ENCODE assay signal across 8 mouse cellular contexts in genomic region chr2:33215700-33216509, GRCm38 (mm10). TPM values are rescaled to one million over a fixed set of nuclear protein-coding genes. Genes with fewer than 3 reads are reported as not detected.
DNase-seq lines count a peak whose midpoint lies in the region; ATAC-seq and TF ChIP-seq lines count a peak whose summit lies in the region.

Gene Angptl2, plus strand, starts transcription at chr2:33216069.

- TF ChIP-seq CTCF in lung, embryonic 14.5 days (IDR thresholded peaks at IDR 0.05; ENCODE audit: low read depth) = no peak

- H3K27ac ChIP-seq in hindbrain, embryonic 10.5 days = peak within 1 kb of the TSS; percentile 96
- peak within 1 kb of the TSS; percentile 83 for H3K27ac ChIP-seq in lung, embryonic 14.5 days (ENCODE audit: low read depth)

- under 1% methylated on average over 22 of the region's 22 CpGs for whole genome bisulfite sequencing in hindbrain, embryonic 10.5 days
- 1% methylated on average over 22 of the region's 22 CpGs for WGBS in lung, embryonic 14.5 days

- H3K4me3 ChIP-seq in hindbrain, embryonic 10.5 days = peak within 1 kb of the TSS; percentile 64
- peak within 1 kb of the TSS; percentile 60 for H3K4me3 ChIP-seq in lung, embryonic 14.5 days (ENCODE audit: low read depth, low read length)

- peak within 1 kb of the TSS; percentile 93 for H3K4me2 ChIP-seq in lung, embryonic 14.5 days

- ATAC-seq in lung, embryonic 14.5 days (ENCODE audit: insufficient read depth) = peak; percentile 99

- peaks cover 9% of the 10 kb centered on the region for H3K36me3 ChIP-seq in hindbrain, embryonic 10.5 days
- H3K36me3 ChIP-seq in lung, embryonic 14.5 days (ENCODE audit: insufficient read depth) = no peaks in the 10 kb centered on the region

- H3K9ac ChIP-seq in lung, embryonic 14.5 days = peak within 1 kb of the TSS; percentile 73

- DNase-seq in NIH3T3 (ENCODE audit: low read depth) = peak; percentile 98
- DNase-seq in cerebellum, adult 9-10 months = peak; percentile 80
- peak; percentile 77 to 80 for DNase-seq in frontal cortex, postnatal 10 days (ENCODE audit: low spot score in 2 of 2)
- DNase-seq in hindbrain, embryonic 10.5 days (ENCODE audit: low spot score) = peak; percentile 95
- peak; percentile 65 to 68 for DNase-seq in layer of hippocampus, adult 8-10 months (ENCODE audit: low spot score in 2 of 2)
- DNase-seq in lung, embryonic 14.5 days = peak; percentile 97
- DNase-seq in ovary, adult 18-20 months (ENCODE audit: low spot score) = peak; percentile 90
- DNase-seq in thymus, postnatal 25 days = peak; percentile 92

- H3K9me3 ChIP-seq in hindbrain, embryonic 10.5 days = no peaks in the 10 kb centered on the region
- H3K9me3 ChIP-seq in lung, embryonic 14.5 days (ENCODE audit: low read depth, low read length) = no peaks in the 10 kb centered on the region

- H3K27me3 ChIP-seq in hindbrain, embryonic 10.5 days (ENCODE audit: insufficient read depth, poor library complexity, severe bottlenecking) = no peaks in the 10 kb centered on the region
- H3K27me3 ChIP-seq in lung, embryonic 14.5 days (ENCODE audit: insufficient read depth, low read length) = no peaks in the 10 kb centered on the region

- peaks cover 62% of the 10 kb centered on the region for H3K4me1 ChIP-seq in hindbrain, embryonic 10.5 days (replicated peaks)
- H3K4me1 ChIP-seq in lung, embryonic 14.5 days (ENCODE audit: insufficient read depth) = peaks cover 23% of the 10 kb centered on the region; the same call in 1 of the 2 replicates

RNA-seq across cellular contexts. Expression of gene Angptl2, which starts in this region (rescaled TPM):
- 26.0 and 26.7 TPM in 2 replicates for polyA plus RNA-seq in hindbrain, embryonic 10.5 days (2016; fragmentation: Nextera tagmentation; extraction: Ambion mirVana)
- 1 to 10 TPM; 1.5 to 3.7 (median 2.4) TPM for total RNA-seq in layer of hippocampus, adult 8-10 months (2022)
- polyA plus RNA-seq in lung, embryonic 14.5 days (2014; fragmentation: Nextera tagmentation; extraction: Ambion mirVana) = 30.1 and 30.3 TPM in 2 replicates

Comparison
In these comparisons a context has a peak if more than half of its experiments do, and no peak if none do; other contexts are left out.
1. Peak in every context shown above with its lines: DNase-seq, ATAC-seq, H3K4me3 ChIP-seq and H3K27ac ChIP-seq.